Mouse (Mus musculus) thymus, adult 2 months (tissue): Measurements from ENCODE around the gene Polr3b.

Experiments used
- CTCF ChIP-seq: fragments of 200-500 bp; IDR thresholded peaks from 2 replicates; pipeline ENCODE4 v1.5.1; 2012; ENCODE audit warnings: mild to moderate bottlenecking, control low read depth, low read length, moderate library complexity, borderline replicate concordance; ENCODE audit not compliant: control insufficient read depth, poor library complexity, insufficient read depth; ENCODE audit errors: extremely low read depth
- POLR2A ChIP-seq: fragments of 200-500 bp; IDR thresholded peaks from 2 replicates; pipeline ENCODE4 v1.6.1; 2012; ENCODE audit warnings: mild to moderate bottlenecking, low read length, control low read depth, moderate library complexity; ENCODE audit not compliant: control insufficient read depth, poor library complexity, insufficient read depth; ENCODE audit errors: extremely low read depth

- no peak for TF ChIP-seq CTCF
- no peak for TF ChIP-seq POLR2A
Observed at GRCm38 (mm10) chr10:84612281-84612680, 9.8 kb upstream of the Polr3b start.
